Mouse (Mus musculus) forebrain, embryonic 13.5 days (tissue): ENCODE measurements at regions not wholly inside any gene's neighbourhood (a gene's known extent, or its start where the extent isn't known, plus 50 kb on each side); places are given as distances from the start of the nearest gene placed in this dataset.

Experiments
- ATAC-seq: fragments of 200-750 bp; cut with Nextera tagmentation; 2 replicates; pipeline ENCODE4 v1.8.0; 2017
- H3K27ac ChIP-seq: fragments of 300-500 bp; sonication (generic); 2 replicates; pipeline ENCODE4 v1.5.1; 2015; ENCODE audit warnings: inconsistent platforms, mild to moderate bottlenecking, moderate library complexity
- H3K27me3 ChIP-seq: fragments of 300-500 bp; sonication (generic); 2 replicates; pipeline ENCODE4 v1.6.1; 2015; ENCODE audit warnings: mild to moderate bottlenecking, inconsistent platforms
- H3K36me3 ChIP-seq: fragments of 300-500 bp; sonication (generic); 2 replicates; pipeline ENCODE4 v1.6.1; 2015; ENCODE audit warnings: mild to moderate bottlenecking, inconsistent platforms; ENCODE audit not compliant: poor library complexity, severe bottlenecking
- H3K4me1 ChIP-seq: fragments of 300-500 bp; sonication (generic); 2 replicates; pipeline ENCODE4 v1.6.1; 2015; ENCODE audit warnings: inconsistent platforms
- H3K4me2 ChIP-seq: fragments of 300-500 bp; sonication (generic); 2 replicates; pipeline ENCODE4 v1.6.1; 2015; ENCODE audit warnings: inconsistent platforms, mild to moderate bottlenecking, moderate library complexity
- H3K4me3 ChIP-seq: fragments of 300-500 bp; sonication (generic); 2 replicates; pipeline ENCODE4 v1.5.1; 2015; ENCODE audit warnings: mild to moderate bottlenecking, inconsistent platforms
- H3K9ac ChIP-seq: fragments of 300-500 bp; sonication (generic); 2 replicates; pipeline ENCODE4 v1.6.1; 2015; ENCODE audit warnings: mild to moderate bottlenecking, inconsistent platforms
- H3K9me3 ChIP-seq: fragments of 300-500 bp; sonication (generic); replicated peaks from 2 replicates; pipeline ENCODE4 v1.6.1; 2016; ENCODE audit warnings: inconsistent platforms
- WGBS: fragments of 180-500 bp; shearing (Covaris S2); methylation state at CpG from one replicate; pipeline ENCODE4 v1.1.7; 2015; 5-methylcytosine and 5-hydroxymethylcytosine counted together

DNA sequence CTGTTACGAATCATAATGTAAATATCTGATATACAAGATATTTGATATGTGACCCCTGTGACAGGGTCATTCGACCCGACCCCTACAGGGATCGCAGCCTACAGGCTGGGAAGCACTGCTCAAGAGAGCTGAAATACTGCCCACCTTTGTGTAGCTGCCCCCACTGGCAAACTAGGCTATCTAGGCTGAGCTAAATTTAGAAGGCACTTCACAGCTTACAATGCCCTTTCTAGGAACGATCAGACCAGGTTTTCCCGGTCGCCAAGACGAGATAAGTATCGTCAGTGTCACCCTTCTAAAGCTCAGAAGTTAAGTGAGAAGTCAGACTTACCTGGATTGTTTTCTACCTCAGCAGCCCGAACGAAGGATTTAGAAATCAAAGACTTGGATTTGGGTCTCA is 71.9 kb upstream of the Ptgfrn start:
- Histone ChIP-seq H3K4me3 (no peak overlapping the region), H3K4me1 (no peaks in the 10 kb centered on the region), H3K27me3 (no peaks in the 10 kb centered on the region), H3K4me2 (no peak overlapping the region), H3K27ac (no peak overlapping the region), H3K36me3 (no peaks in the 10 kb centered on the region), H3K9me3 (peaks cover 11% of the 10 kb centered on the region; the same call in 1 of the 2 replicates), H3K9ac (no peak overlapping the region)
- no peak for ATAC-seq
- 90% methylated on average over 11 of the region's 11 CpGs for WGBS

GRCm38 (mm10) chr3:101173954-101174353 is 63.9 kb upstream of the Ptgfrn start:
- no peaks in the 10 kb centered on the region for H3K36me3 ChIP-seq
- no peak overlapping the region for H3K9ac ChIP-seq
- no peak overlapping the region for H3K4me3 ChIP-seq
- H3K4me2 ChIP-seq = no peak overlapping the region
- no peak for ATAC-seq
- H3K4me1 ChIP-seq = no peaks in the 10 kb centered on the region
- 0 out of 2 replicates have a peak, but pooled peaks cover 5% of the 10 kb centered on the region for H3K9me3 ChIP-seq
- no peak overlapping the region for H3K27ac ChIP-seq
- no peaks in the 10 kb centered on the region for H3K27me3 ChIP-seq
- WGBS = 88% methylated on average over 6 of the region's 6 CpGs

GRCm38 (mm10) chr3:101170037-101171019 is 60.2 kb upstream of the Ptgfrn start:
- Histone ChIP-seq H3K27ac (no peak overlapping the region), H3K36me3 (no peaks in the 10 kb centered on the region), H3K4me1 (no peaks in the 10 kb centered on the region), H3K9ac (no peak overlapping the region), H3K4me3 (no peak overlapping the region), H3K27me3 (no peaks in the 10 kb centered on the region), H3K4me2 (no peak overlapping the region), H3K9me3 (no peaks in the 10 kb centered on the region)
- ATAC-seq = no peak
- WGBS = 90% methylated on average over 15 of the region's 15 CpGs

DNA sequence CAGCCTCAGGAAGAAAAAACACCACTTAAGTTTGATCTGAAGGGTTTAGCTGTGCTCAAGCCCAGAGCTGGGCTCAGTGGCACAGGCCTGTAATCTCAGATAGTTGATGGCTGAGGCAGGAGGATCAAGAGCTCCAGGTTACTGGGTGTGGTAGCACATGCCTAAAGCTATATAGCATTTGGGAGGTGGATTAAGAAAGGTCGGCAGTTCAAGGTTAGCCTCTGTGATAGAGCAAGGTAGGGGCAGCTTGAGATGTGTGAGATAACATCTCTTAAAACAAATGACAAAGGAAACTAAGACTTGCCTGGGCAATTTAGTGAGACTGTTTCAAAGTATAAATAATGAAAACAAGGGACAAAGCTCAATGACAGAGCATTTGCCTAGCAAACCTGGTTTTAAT is 56.9 kb upstream of the Ptgfrn start:
- no peaks in the 10 kb centered on the region for H3K36me3 ChIP-seq

GRCm38 (mm10) chr3:101166580-101166979 is 56.5 kb upstream of the Ptgfrn start:
- Histone ChIP-seq H3K4me3 (no peak overlapping the region), H3K4me1 (peaks cover 17% of the 10 kb centered on the region), H3K27ac (no peak overlapping the region), H3K9me3 (no peaks in the 10 kb centered on the region), H3K27me3 (no peaks in the 10 kb centered on the region), H3K4me2 (no peak overlapping the region), H3K9ac (no peak overlapping the region), H3K36me3 (no peaks in the 10 kb centered on the region)
- WGBS = 93% methylated on average over 7 of the region's 7 CpGs
- ATAC-seq = no peak

More for the DNA sequence above, 56.9 kb upstream of the Ptgfrn start:
- no peak overlapping the region for H3K9ac ChIP-seq
- H3K4me3 ChIP-seq = no peak overlapping the region
- H3K27me3 ChIP-seq = no peaks in the 10 kb centered on the region
- no peaks in the 10 kb centered on the region for H3K9me3 ChIP-seq
- ATAC-seq = no peak
- 94% methylated on average over 1 of the region's 1 CpGs for WGBS
- H3K4me1 ChIP-seq = peaks cover 12% of the 10 kb centered on the region
- H3K4me2 ChIP-seq = no peak overlapping the region
- no peak overlapping the region for H3K27ac ChIP-seq

- Histone ChIP-seq H3K9me3 (no peaks in the 10 kb centered on the region), H3K27ac (no peak overlapping the region), H3K36me3 (no peaks in the 10 kb centered on the region), H3K9ac (no peak overlapping the region), H3K4me3 (no peak overlapping the region), H3K4me2 (no peak overlapping the region), H3K27me3 (no peaks in the 10 kb centered on the region), H3K4me1 (peaks cover 22% of the 10 kb centered on the region)
- no peak for ATAC-seq
- 64% methylated on average over 6 of the region's 6 CpGs for WGBS
Observed at GRCm38 (mm10) chr3:101165261-101165660, 55.2 kb upstream of the Ptgfrn start.

DNA sequence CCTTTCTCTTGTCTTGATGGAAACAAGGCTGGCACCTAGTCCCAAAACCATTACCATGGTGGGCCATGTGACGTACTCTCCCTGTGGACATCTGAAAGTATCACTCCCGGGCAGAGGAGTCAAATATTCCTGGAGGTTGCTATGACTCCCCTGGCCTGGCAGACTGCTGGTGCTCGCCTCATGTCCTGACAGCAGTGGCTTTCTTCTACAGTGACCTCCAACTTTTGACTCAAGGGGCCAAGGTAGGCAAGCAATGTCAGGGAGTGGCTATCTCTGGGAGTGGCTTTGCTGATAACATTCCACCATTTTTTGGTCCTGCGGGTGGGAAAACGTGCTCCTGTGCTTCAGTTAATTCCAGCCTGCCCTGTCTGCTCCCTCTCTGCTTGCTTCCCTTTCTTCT is 54.7 kb upstream of the Ptgfrn start:
- peaks cover 22% of the 10 kb centered on the region for H3K4me1 ChIP-seq
- no peak overlapping the region for H3K9ac ChIP-seq
- no peaks in the 10 kb centered on the region for H3K9me3 ChIP-seq
- 88% methylated on average over 5 of the region's 5 CpGs for WGBS
- H3K27me3 ChIP-seq = no peaks in the 10 kb centered on the region
- H3K4me3 ChIP-seq = no peak overlapping the region
- H3K36me3 ChIP-seq = no peaks in the 10 kb centered on the region
- ATAC-seq = no peak
- no peak overlapping the region for H3K4me2 ChIP-seq
- no peak overlapping the region for H3K27ac ChIP-seq

DNA sequence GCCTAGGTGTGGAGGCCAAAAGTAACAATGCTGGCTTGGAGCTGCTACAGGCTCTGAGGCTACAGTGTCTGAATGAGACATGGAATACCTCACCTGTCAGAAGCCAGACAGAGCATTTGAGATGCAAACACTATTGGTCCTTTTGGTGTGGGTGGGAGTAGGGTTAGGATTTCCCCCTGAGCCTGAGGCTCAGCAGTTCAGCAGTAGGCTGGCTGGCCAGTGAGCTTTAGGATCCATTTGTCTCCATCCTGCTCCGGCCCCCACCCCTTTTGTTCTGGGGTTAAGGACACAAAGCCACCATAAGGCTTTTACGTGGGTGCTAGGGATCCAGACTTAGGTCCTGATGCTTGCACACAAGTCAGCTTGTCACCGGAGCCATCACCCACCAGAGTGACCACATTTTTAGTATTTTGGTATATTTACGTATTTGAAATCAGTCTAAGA is 53.9 kb upstream of the Ptgfrn start:
- Histone ChIP-seq H3K4me1 (peaks cover 22% of the 10 kb centered on the region), H3K9me3 (no peaks in the 10 kb centered on the region), H3K27me3 (no peaks in the 10 kb centered on the region), H3K36me3 (no peaks in the 10 kb centered on the region), H3K4me2 (no peak overlapping the region), H3K9ac (no peak overlapping the region), H3K27ac (no peak overlapping the region), H3K4me3 (no peak overlapping the region)
- ATAC-seq = no peak
- WGBS = 79% methylated on average over 4 of the region's 4 CpGs

DNA sequence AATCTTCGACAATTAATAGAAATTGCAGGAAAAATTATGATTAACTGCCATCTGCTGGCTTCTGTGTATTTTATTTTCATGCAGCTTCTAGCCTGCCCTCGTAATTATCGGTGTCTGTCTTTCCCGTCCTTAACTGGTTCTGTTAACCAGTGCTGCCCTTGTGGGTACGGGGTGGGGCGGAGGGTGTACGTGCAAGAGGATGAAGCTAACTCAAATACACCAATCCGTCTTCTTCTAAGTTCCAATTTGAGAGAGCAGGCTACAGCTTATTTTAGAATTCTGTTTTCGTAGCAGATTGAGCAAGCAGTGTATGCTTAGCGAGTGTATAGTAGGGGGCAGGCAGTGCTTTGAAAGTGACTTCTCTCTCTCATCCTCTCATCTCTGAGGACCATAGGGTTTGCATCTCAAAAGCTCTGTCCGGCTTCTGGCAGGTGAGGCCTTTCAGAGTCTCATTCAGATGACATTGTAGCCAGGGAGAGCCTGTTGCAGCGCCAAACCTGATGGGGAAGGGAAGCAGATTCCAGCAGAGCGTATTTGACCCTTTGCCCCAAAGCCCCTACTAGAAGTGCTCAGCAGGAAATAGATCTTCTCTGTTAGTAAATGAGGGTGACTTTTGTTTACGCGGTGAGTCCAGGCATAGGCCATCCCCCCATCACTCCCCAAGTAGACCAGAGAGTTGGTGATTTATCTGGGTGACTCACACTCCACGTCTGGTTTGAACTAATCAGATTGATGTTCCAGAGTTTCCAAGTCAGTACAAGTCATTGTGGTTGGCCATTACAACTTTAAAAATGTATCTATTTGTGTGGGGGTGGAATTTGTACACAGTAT is 53.3 kb upstream of the Ptgfrn start:
- H3K4me1 ChIP-seq = peaks cover 22% of the 10 kb centered on the region
- no peaks in the 10 kb centered on the region; the same call in 1 of the 2 replicates for H3K9me3 ChIP-seq
- H3K4me2 ChIP-seq = no peak overlapping the region
- WGBS = 44% methylated on average over 16 of the region's 16 CpGs
- peak; percentile 54; the same call in 1 of the 2 replicates for ATAC-seq
- no peaks in the 10 kb centered on the region for H3K27me3 ChIP-seq
- no peaks in the 10 kb centered on the region for H3K36me3 ChIP-seq
- H3K27ac ChIP-seq = no peak overlapping the region
- no peak overlapping the region for H3K4me3 ChIP-seq
- H3K9ac ChIP-seq = no peak overlapping the region

DNA sequence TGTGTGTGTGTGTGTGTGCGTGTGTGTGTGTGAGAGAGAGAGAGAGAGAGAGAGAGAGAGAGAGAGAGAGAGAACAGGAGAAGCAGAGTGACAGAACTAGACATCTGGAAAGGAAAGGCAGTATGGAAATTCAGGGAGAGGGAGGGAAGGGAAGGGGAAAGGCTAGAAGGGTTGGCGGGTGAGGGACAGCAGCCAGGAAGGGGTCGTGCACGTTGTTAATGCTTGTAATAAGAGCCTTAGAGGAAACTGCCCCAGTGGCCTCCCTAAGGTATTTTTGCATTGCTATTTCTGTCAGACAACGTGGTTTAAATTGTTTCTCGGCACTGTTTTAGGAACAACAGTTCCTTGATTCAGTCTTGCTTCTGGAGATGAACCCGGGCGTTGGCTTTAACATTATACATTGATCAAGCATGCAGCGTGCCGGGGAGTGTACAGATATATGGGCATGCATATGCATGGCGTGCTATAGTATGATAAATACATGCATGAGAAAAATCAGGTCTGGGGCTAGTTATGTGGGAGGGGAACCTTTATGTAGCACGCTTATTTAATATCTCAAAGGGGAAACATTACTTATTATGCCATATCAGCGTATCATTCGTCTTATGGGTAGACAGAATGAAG is 52.6 kb upstream of the Ptgfrn start:
- H3K9me3 ChIP-seq = no peaks in the 10 kb centered on the region; the same call in 1 of the 2 replicates
- no peak overlapping the region for H3K4me2 ChIP-seq
- peak; percentile 43; the same call in 1 of the 2 replicates for ATAC-seq
- no peaks in the 10 kb centered on the region for H3K27me3 ChIP-seq
- no peak overlapping the region for H3K27ac ChIP-seq
- H3K9ac ChIP-seq = no peak overlapping the region
- peaks cover 22% of the 10 kb centered on the region for H3K4me1 ChIP-seq
- H3K4me3 ChIP-seq = no peak overlapping the region
- 64% methylated on average over 14 of the region's 14 CpGs for WGBS
- no peaks in the 10 kb centered on the region for H3K36me3 ChIP-seq

- peak overlapping the region; percentile 8; the same call in 1 of the 2 replicates for H3K4me2 ChIP-seq
- peak; percentile 46 for ATAC-seq
- no peak overlapping the region for H3K27ac ChIP-seq
- H3K36me3 ChIP-seq = no peaks in the 10 kb centered on the region
- H3K4me1 ChIP-seq = peaks cover 22% of the 10 kb centered on the region
- 0 out of 2 replicates have a peak overlapping the region, but pooled peaks have one; percentile 43 for H3K9ac ChIP-seq
- H3K4me3 ChIP-seq = no peak overlapping the region
- H3K9me3 ChIP-seq = no peaks in the 10 kb centered on the region; the same call in 1 of the 2 replicates
- 43% methylated on average over 14 of the region's 14 CpGs for WGBS
- no peaks in the 10 kb centered on the region for H3K27me3 ChIP-seq
Observed at GRCm38 (mm10) chr3:101161941-101162531, 52.0 kb upstream of the Ptgfrn start.
